Mouse (Mus musculus): ENCODE measurements around the gene Lias. TPM values are rescaled to one million over a fixed set of nuclear protein-coding genes. Genes with fewer than 3 reads are reported as not detected.

The Lias gene
- polyA plus RNA-seq, 1 experiment from 2014 or later: 66.6 TPM

- no peak overlapping the region for H3K27ac ChIP-seq
- no peak overlapping the region for H3K4me3 ChIP-seq (replicated peaks)
- ATAC-seq (ENCODE audit: low FRiP score): no peak
- H3K4me2 ChIP-seq: no peak overlapping the region
- H3K36me3 ChIP-seq (replicated peaks): no peaks in the 10 kb centered on the region
- WGBS: 96% methylated on average over 3 of the region's 3 CpGs
- H3K27me3 ChIP-seq: no peaks in the 10 kb centered on the region
- no peaks in the 10 kb centered on the region for H3K4me1 ChIP-seq
- H3K9me3 ChIP-seq: no peaks in the 10 kb centered on the region
- no peak overlapping the region for H3K9ac ChIP-seq
These were observed 68.2 kb downstream of the Lias start for GRCm38 (mm10) chr5:65459454-65459853.

Other genes starting within 250 kb of the Lias start
- 13.8 and 14.8 TPM in 2 replicates for gene Wdr19, start 191.8 kb upstream of the Lias start, polyA plus RNA-seq (2016; fragmentation: Nextera tagmentation; extraction: Ambion mirVana)
- 88.1 and 93.8 TPM in 2 replicates for gene Rfc1, start 55.8 kb upstream of the Lias start, polyA plus RNA-seq (2016; fragmentation: Nextera tagmentation; extraction: Ambion mirVana)
- 0.13 TPM in 1 of 2 replicates, not detected in the other for gene Klb, start 43.2 kb upstream of the Lias start, polyA plus RNA-seq (2016; fragmentation: Nextera tagmentation; extraction: Ambion mirVana)
- gene Rpl9, start 53 bp upstream of the Lias start, polyA plus RNA-seq (2016; fragmentation: Nextera tagmentation; extraction: Ambion mirVana): 738 and 747 TPM in 2 replicates
- gene Ugdh, start 44.5 kb downstream of the Lias start, polyA plus RNA-seq (2016; fragmentation: Nextera tagmentation; extraction: Ambion mirVana): 78.7 and 85.9 TPM in 2 replicates
- gene Gm43552, start 101.3 kb downstream of the Lias start, polyA plus RNA-seq (2016; fragmentation: Nextera tagmentation; extraction: Ambion mirVana): not detected in 2 replicates
- gene Smim14, start 145.7 kb downstream of the Lias start, polyA plus RNA-seq (2016; fragmentation: Nextera tagmentation; extraction: Ambion mirVana): 113 and 118 TPM in 2 replicates
- 185 and 192 TPM in 2 replicates for gene Ube2k, start 145.7 kb downstream of the Lias start, polyA plus RNA-seq (2016; fragmentation: Nextera tagmentation; extraction: Ambion mirVana)

Measured in forebrain, embryonic 12.5 days (tissue).